In the genomic region with DNA sequence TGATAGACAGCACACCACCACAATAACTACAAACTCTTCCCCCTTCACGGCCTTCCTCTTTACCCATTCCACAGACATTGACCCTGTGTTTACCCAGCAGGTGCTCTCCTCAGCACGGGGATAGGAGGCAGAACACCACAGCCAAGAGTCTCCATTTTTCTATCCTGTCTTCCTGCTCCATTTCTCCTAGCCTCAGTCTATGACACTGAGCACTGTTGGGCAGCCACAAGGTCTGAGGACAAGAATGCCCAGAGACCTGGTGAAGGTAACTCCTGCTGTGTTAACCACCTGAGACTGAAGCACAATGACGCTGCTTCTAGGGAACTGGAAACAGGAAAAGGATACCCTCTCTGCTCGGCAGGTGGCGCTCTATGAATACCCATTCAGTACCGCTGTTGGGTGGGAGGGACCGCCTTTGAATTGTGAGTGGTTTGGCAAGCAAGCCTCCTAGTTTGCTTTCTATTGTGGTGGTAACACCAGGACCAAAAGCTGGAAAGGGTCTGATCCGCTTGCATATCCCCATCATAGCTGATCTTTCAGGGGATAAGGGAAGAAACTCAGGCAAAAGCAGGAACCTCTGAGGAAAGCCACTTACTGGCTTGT, we compare ENCODE assay signal across 8 mouse cellular contexts. TPM values are rescaled to one million over a fixed set of nuclear protein-coding genes. Genes with fewer than 3 reads are reported as not detected.
DNase-seq lines count a peak whose midpoint lies in the region; ATAC-seq and TF ChIP-seq lines count a peak whose summit lies in the region.

No protein-coding gene starts in this region.

- no peak for TF ChIP-seq POLR2A in brain, embryonic 14.5 days (IDR thresholded peaks at IDR 0.05; ENCODE audit: borderline replicate concordance, extremely low read depth, insufficient read depth, insufficient read length, poor library complexity, severe bottlenecking)

- peak; percentile 76 for TF ChIP-seq CTCF in brain, embryonic 14.5 days (IDR thresholded peaks at IDR 0.05; ENCODE audit: borderline replicate concordance, extremely low read depth, insufficient read depth, insufficient read length)

- peak; percentile 33 for DNase-seq in MN1 (ENCODE audit: low spot score)
- DNase-seq in brain, embryonic 14.5 days (ENCODE audit: low read depth) = peak; percentile 84
- DNase-seq in heart, postnatal 14 days = peak; percentile 80 to 84
- peak; percentile 81 to 85 for DNase-seq in layer of hippocampus, postnatal 10 days (ENCODE audit: low spot score in 2 of 2)
- DNase-seq in lung, postnatal 25 days (ENCODE audit: low spot score) = peak; percentile 79
- DNase-seq in right cerebral cortex, postnatal 14 days = peak; percentile 84
- DNase-seq in urinary bladder, postnatal 25 days (ENCODE audit: low spot score) = peak; percentile 68

- intact Hi-C loops in heart, postnatal 14 days (cut with DNase I) = loop anchor here (1.0 to 10.0 kb wide), 3 partner anchors 76 to 276 kb away; no protein-coding TSS in a partner anchor

- ATAC-seq in erythroid progenitor cell, adult 5-6 weeks (replicated peaks; ENCODE audit: low FRiP score, poor library complexity, severe bottlenecking) = peak; percentile 87

RNA-seq across cellular contexts. Expression of a gene that starts 13.4 kb away (rescaled TPM):
- 60.4 and 66.6 TPM in 2 replicates for polyA plus RNA-seq in brain, embryonic 14.5 days (2012; rRNA removed)
- total RNA-seq in erythroid progenitor cell, adult 5-6 weeks (2015; ENCODE audit: low replicate concordance) = 2.9 and 10.8 TPM in 2 replicates
- total RNA-seq in erythroid progenitor cell, adult 5-6 weeks (2017; ENCODE audit: low replicate concordance) = 5.3 TPM in 1 of 2 replicates, not detected in the other
- 10 to 100 TPM; 10.9 to 11.4 TPM for total RNA-seq in heart, postnatal 14 days (2021)
- 10 to 100 TPM; 39.4 to 44.2 TPM for total RNA-seq in layer of hippocampus, postnatal 10 days (2021)

RNA-seq across cellular contexts. Expression of a gene that starts 14.2 kb away (rescaled TPM):
- 18.5 and 19.1 TPM in 2 replicates for polyA plus RNA-seq in brain, embryonic 14.5 days (2012; rRNA removed)
- total RNA-seq in erythroid progenitor cell, adult 5-6 weeks (2015; ENCODE audit: low replicate concordance) = 4.0 and 7.5 TPM in 2 replicates
- 5.5 and 14.8 TPM in 2 replicates for total RNA-seq in erythroid progenitor cell, adult 5-6 weeks (2017; ENCODE audit: low replicate concordance)
- total RNA-seq in heart, postnatal 14 days (2021) = 10 to 100 TPM; 62.1 to 62.6 TPM
- total RNA-seq in layer of hippocampus, postnatal 10 days (2021) = 10 to 100 TPM; 30.5 to 32.9 TPM

RNA-seq across cellular contexts. Expression of a gene that starts 21.9 kb away (rescaled TPM):
- 86.0 and 112 TPM in 2 replicates for polyA plus RNA-seq in brain, embryonic 14.5 days (2012; rRNA removed)
- 28.5 and 33.9 TPM in 2 replicates for total RNA-seq in erythroid progenitor cell, adult 5-6 weeks (2015; ENCODE audit: low replicate concordance)
- 5.3 and 16.8 TPM in 2 replicates for total RNA-seq in erythroid progenitor cell, adult 5-6 weeks (2017; ENCODE audit: low replicate concordance)
- total RNA-seq in heart, postnatal 14 days (2021) = 10 to 100 TPM; 24.6 to 29.9 TPM
- total RNA-seq in layer of hippocampus, postnatal 10 days (2021) = 10 to 100 TPM; 24.3 to 25.3 TPM

Comparison
In these comparisons a context has a peak if more than half of its experiments do, and no peak if none do; other contexts are left out.
1. Peak in every context shown above with its lines: DNase-seq and ATAC-seq.
2. DNase-seq: peak in every context shown above with its lines; median percentile 84 in brain, embryonic 14.5 days; 84 in right cerebral cortex, postnatal 14 days; 83 in layer of hippocampus, postnatal 10 days; 82 in heart, postnatal 14 days; 79 in lung, postnatal 25 days; 68 in urinary bladder, postnatal 25 days; 33 in MN1.